Mouse (Mus musculus) common myeloid progenitor, adult 5-6 weeks (primary cell): Measurements from ENCODE around the gene Mib2. TPM values are rescaled to one million over a fixed set of nuclear protein-coding genes. Genes with fewer than 3 reads are reported as not detected.
A peak's percentile ranks its signal among the peaks of the same experiment; 100 is the strongest.

Experiments
- ATAC-seq: replicated peaks from 2 replicates; pipeline ENCODE4 v1.8.0; 2016; ENCODE audit warnings: low read depth, mild to moderate bottlenecking, moderate TSS enrichment, inconsistent platforms; ENCODE audit not compliant: poor library complexity, severe bottlenecking
- total RNA-seq: library from RNA; stranded (forward); fragments of 200-1000, 187-1606 nt; gene quantifications from 2 replicates; pipeline ENCODE4 v1.2.3, GENCODE M21; 2017

The Mib2 gene
- total RNA-seq, 1 experiment from 2014 or later = 18.9 TPM

DNA sequence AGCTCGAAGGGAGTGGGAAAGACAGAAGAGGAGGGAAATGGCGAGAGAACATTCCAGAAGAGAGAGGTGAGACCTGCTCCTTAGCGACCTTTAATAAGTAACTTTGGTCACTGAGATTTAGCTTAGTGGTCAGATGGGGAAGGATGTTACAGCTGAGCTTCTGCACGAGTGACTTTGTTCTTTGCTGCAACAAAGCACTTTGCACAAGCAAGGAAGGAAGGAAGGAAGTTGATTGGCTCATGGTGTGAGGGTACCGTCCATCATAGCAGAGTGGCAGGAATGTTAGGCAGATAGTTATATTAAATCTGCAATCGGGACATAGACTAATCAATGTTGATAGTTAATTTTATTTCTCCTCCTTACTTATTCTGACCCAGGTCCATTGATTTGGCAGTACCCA, 38.7 kb downstream of the Mib2 start:
- ATAC-seq = no peak

DNA sequence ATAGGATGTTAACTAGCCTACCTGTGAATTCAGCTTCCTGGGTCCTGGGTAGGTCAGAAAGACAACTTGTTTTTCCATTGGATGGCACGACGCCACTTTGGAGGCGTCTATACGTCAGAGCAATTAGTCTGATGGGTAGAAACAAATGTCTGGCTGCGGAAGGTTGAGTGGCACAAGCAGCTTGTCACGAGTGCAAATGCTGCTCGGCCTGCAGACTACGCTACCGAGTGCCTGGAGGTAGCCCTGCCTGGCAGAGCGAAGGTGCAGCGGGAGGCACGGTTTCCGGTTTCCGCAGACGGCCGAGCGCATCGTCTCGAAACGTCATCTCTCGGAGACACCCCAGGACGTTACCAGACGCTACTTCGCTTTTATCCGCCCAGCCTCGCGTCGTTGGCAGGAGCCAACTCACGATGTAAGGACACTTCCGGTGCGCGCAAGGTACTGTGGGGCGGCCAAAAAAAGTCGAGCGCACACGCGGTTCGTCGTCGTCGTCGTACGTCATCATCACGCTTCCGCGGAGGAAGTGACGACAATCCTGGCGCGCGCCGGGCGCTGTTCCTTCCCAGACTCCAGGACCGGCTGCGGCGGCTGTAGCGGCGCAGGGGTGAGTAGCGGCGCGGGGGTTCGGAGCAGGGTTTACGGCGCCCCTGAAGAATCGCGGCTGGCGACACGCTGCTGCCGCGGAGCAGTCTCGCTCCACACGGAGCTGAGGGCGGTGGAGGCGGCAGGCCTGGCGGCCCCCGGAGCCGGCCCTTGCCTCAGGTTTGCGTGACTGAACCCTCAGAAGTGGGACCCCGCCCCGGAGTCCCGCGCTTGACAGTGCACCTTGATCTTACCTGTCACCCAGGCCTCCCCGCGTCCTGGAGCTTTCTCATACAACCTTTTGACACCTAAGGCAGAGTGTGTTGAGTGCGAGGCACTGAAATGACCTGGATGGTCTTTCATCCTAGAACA, 44.4 kb downstream of the Mib2 start, which contains the start of gene Cdk11b:
Gene Cdk11b, plus strand, starts transcription at position 517 of the 954 bp plus-strand sequence.
- peak; percentile 98 for ATAC-seq

DNA sequence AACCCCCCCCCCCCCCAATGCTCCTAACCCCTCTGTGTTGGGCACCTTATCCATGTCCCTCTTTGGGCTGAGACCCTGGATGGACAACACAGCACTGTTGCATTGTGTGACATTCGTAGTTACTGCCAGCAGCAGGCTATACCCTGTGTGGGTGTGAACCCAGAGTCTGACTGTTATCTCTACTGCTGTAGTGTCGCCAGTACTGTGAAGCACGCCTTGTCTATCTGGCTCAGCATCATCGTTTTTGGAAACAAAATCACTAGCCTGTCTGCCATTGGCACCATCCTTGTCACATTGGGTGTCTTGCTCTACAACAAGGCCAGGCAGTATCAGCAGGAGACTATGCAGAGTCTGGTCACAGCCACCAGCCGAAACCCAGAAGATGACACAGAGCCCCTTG, 50.7 kb downstream of the Mib2 start:
- ATAC-seq = no peak; the same call in 1 of the 2 replicates

GRCm38 (mm10) chr4:155613264-155613663, 55.7 kb downstream of the Mib2 start:
- ATAC-seq = no peak

GRCm38 (mm10) chr4:155611860-155612259, 57.1 kb downstream of the Mib2 start:
- no peak for ATAC-seq

- no peak for ATAC-seq
Measured at GRCm38 (mm10) chr4:155606825-155607224, 62.2 kb downstream of the Mib2 start.

DNA sequence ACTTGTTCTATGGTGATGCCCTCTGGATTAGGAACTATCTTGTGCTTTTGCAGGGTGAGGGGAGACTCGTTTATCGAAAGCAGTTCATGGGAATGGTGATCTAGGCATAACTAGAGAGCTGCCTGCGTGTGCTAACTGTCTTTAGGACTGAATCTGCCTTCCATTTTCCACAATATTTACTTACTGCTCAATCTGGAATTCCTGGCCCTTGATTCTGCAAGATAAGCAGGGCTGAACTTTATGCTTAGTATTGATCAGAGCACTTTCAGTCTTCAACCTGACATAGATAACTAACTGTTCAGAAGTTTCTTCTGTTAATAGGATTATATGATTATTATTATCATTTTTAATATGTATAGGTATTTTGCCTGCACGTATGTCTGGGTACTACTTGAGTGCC, 63.9 kb downstream of the Mib2 start:
- no peak for ATAC-seq

Other genes starting within 250 kb of the Mib2 start
- not detected in 2 replicates for gene Tmem52, start 200.1 kb downstream of the Mib2 start, total RNA-seq
- gene Gnb1, start 177.8 kb downstream of the Mib2 start, total RNA-seq = 174 and 208 TPM in 2 replicates
- gene Nadk, start 106.8 kb downstream of the Mib2 start, total RNA-seq = 50.8 and 57.0 TPM in 2 replicates
- gene Slc35e2, start 67.8 kb downstream of the Mib2 start, total RNA-seq = 14.2 and 15.8 TPM in 2 replicates
- 50.8 and 66.1 TPM in 2 replicates for gene Cdk11b, start 44.3 kb downstream of the Mib2 start, total RNA-seq
- not detected in 2 replicates for gene Gm10563, start 23.8 kb downstream of the Mib2 start, total RNA-seq
- gene Mmp23, start 15.8 kb downstream of the Mib2 start, total RNA-seq = 0.91 TPM in 1 of 2 replicates, not detected in the other
- gene Fndc10, start 25.1 kb upstream of the Mib2 start, total RNA-seq = 2.9 and 3.2 TPM in 2 replicates
- 73.2 and 108 TPM in 2 replicates for gene Ssu72, start 35.6 kb upstream of the Mib2 start, total RNA-seq
- 0.29 TPM in 1 of 2 replicates, not detected in the other for gene Tmem240, start 65.6 kb upstream of the Mib2 start, total RNA-seq
- gene Atad3a, start 91.9 kb upstream of the Mib2 start, total RNA-seq = 77.0 and 120 TPM in 2 replicates
- gene Vwa1, start 105.5 kb upstream of the Mib2 start, total RNA-seq = 0.27 and 0.29 TPM in 2 replicates
- not detected in 2 replicates for gene Tmem88b, start 116.7 kb upstream of the Mib2 start, total RNA-seq
- gene Ankrd65, start 121.2 kb upstream of the Mib2 start, total RNA-seq = not detected in 2 replicates
- 55.4 and 70.3 TPM in 2 replicates for gene Mrpl20, start 133.7 kb upstream of the Mib2 start, total RNA-seq
- 83.7 and 89.3 TPM in 2 replicates for gene Ccnl2, start 143.3 kb upstream of the Mib2 start, total RNA-seq
- gene Aurkaip1, start 162.1 kb upstream of the Mib2 start, total RNA-seq = 89.9 and 123 TPM in 2 replicates
- gene Mxra8, start 170.5 kb upstream of the Mib2 start, total RNA-seq = not detected in 2 replicates
- 9.2 and 11.4 TPM in 2 replicates for gene Dvl1, start 178.2 kb upstream of the Mib2 start, total RNA-seq
- 0.09 TPM in 1 of 2 replicates, not detected in the other for gene Tas1r3, start 194.2 kb upstream of the Mib2 start, total RNA-seq
- gene Cptp, start 200.2 kb upstream of the Mib2 start, total RNA-seq = 9.2 and 10.2 TPM in 2 replicates
- 17.5 and 25.1 TPM in 2 replicates for gene Ints11, start 200.3 kb upstream of the Mib2 start, total RNA-seq
- 18.1 and 39.2 TPM in 2 replicates for gene Pusl1, start 222.6 kb upstream of the Mib2 start, total RNA-seq
- 18.0 and 20.1 TPM in 2 replicates for gene Acap3, start 222.6 kb upstream of the Mib2 start, total RNA-seq